Mouse (Mus musculus) lung, adult 2 months (tissue): Measurements from ENCODE around the gene Batf3. TPM values are rescaled to one million over a fixed set of nuclear protein-coding genes. Genes with fewer than 3 reads are reported as not detected.
"Not testable (repeated sequence)": the region's sequence is repeated elsewhere in the genome, so short reads cannot be mapped to it uniquely, and the experiment has no call there.

Experiments used
- DNase-seq: peaks from one replicate; pipeline ENCODE4 v3.0.0; 2022
- H3K4me1 ChIP-seq: fragments of 200-500 bp; 2 replicates; pipeline ENCODE4 v1.6.1; 2011; ENCODE audit warnings: low read length; ENCODE audit not compliant: control insufficient read depth, insufficient read depth
- H3K4me3 ChIP-seq: fragments of 200-500 bp; replicated peaks from 2 replicates; pipeline ENCODE3; 2011; ENCODE audit warnings: low read depth, mild to moderate bottlenecking, control low read depth, low read length; ENCODE audit errors: extremely low read depth
- CTCF ChIP-seq: fragments of 200-500 bp; IDR thresholded peaks from 2 replicates; pipeline ENCODE4 v1.5.1; 2011; ENCODE audit warnings: mild to moderate bottlenecking, low read length, control low read depth; ENCODE audit not compliant: insufficient read depth
- POLR2A ChIP-seq: fragments of 200-500 bp; IDR thresholded peaks from 2 replicates; pipeline ENCODE4 v1.6.1; 2011; ENCODE audit warnings: low read depth, mild to moderate bottlenecking, control low read depth, low read length, borderline replicate concordance; ENCODE audit errors: extremely low read depth
- WGBS: fragments of 180-500 bp; shearing (Covaris S2); methylation state at CpG from one replicate; pipeline ENCODE4 v1.1.7; 2018; 5-methylcytosine and 5-hydroxymethylcytosine counted together
- polyA plus RNA-seq: library from polyadenylated mRNA; depleted of rRNA; stranded (reverse); fragments of >200 nt; gene quantifications from 2 replicates; pipeline ENCODE4 v1.2.3, GENCODE M21; 2012; rRNA removed

Gene Batf3
- polyA plus RNA-seq, 1 experiment, result 5.1 TPM

DNA sequence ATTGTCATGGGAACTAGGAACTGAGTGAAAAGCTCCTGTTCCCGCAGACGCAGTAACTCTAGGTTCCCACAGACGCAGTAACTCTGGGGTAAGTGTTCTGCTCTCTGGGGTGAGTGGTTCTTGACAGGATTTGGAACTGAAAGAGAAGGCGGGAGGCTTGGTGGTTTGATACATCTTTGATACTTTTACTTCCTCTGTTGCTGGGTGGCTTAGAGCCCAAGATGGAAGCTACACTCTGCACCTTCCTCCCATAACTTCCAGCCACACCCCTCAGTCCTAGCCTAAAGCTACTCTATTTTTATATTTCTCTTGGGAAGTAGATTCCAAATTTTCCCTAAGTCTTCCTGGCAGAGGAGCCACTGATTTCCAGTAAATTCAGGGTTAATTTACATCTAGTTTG is 40.8 kb downstream of the Batf3 start:
- DNase-seq, result no peak
- 84% methylated on average over 4 of the region's 4 CpGs for WGBS
- H3K4me3 ChIP-seq, result no peak overlapping the region
- TF ChIP-seq POLR2A (no peak), CTCF (no peak)
- no peaks in the 10 kb centered on the region for H3K4me1 ChIP-seq

GRCm38 (mm10) chr1:191138874-191139495 is 41.3 kb downstream of the Batf3 start:
- 48% methylated on average over 7 of the region's 7 CpGs for WGBS
- H3K4me1 ChIP-seq, result no peaks in the 10 kb centered on the region
- H3K4me3 ChIP-seq, result no peak overlapping the region
- TF ChIP-seq POLR2A (no peak), CTCF (no peak)
- no peak for DNase-seq

DNA sequence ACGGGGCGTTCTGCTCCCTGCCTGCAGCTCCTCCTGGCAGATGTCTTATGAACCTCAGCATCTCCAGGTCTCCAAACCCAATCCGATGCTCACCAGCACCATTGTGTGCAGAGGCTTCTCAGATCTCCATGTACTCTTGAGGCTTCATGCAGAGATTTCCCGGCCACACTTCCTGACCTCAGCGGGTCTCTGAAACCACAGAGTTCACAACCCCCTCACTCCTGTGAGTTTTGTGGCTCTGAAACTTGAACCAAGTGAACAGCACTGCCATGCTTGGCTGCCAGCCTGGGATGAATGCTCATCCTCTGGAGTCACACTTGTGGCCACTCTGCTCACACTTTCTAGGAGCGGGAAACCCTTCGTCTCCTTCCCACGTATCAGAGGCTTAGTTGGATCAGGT is 43.3 kb downstream of the Batf3 start:
- Histone ChIP-seq H3K4me1 (no peaks in the 10 kb centered on the region), H3K4me3 (no peak overlapping the region)
- WGBS, result 67% methylated on average over 8 of the region's 8 CpGs
- TF ChIP-seq CTCF (no peak), POLR2A (no peak)
- no peak for DNase-seq

GRCm38 (mm10) chr1:191149489-191149888 is 51.8 kb downstream of the Batf3 start:
- not testable (repeated sequence) for H3K4me1 ChIP-seq, DNase-seq, H3K4me3 ChIP-seq
- WGBS, result 60% methylated on average over 5 of the region's 5 CpGs

- H3K4me3 ChIP-seq, result no peak overlapping the region
- DNase-seq, result no peak
- H3K4me1 ChIP-seq, result no peaks in the 10 kb centered on the region
- 52% methylated on average over 8 of the region's 8 CpGs for WGBS
- no peak for TF ChIP-seq POLR2A
- TF ChIP-seq CTCF, result no peak
These were observed 53.4 kb downstream of the Batf3 start for GRCm38 (mm10) chr1:191150924-191151605.

GRCm38 (mm10) chr1:191153052-191153451 is 55.4 kb downstream of the Batf3 start:
- WGBS, result 21% methylated on average over 4 of the region's 4 CpGs
- TF ChIP-seq CTCF, result peak; percentile 88
- no peak for TF ChIP-seq POLR2A
- Histone ChIP-seq H3K4me3 (no peak overlapping the region), H3K4me1 (no peaks in the 10 kb centered on the region)
- peak; percentile 53 for DNase-seq

- no peak for DNase-seq
- WGBS, result 19% methylated on average over 3 of the region's 3 CpGs
- Histone ChIP-seq H3K4me1 (no peaks in the 10 kb centered on the region), H3K4me3 (no peak overlapping the region)
- TF ChIP-seq CTCF (no peak), POLR2A (no peak)
These were observed 56.7 kb downstream of the Batf3 start for GRCm38 (mm10) chr1:191154314-191154713.

Other genes with a start within 250 kb of the Batf3 start
- 5.7 and 9.7 TPM in 2 replicates for gene Rps6kc1, start 186.1 kb upstream of the Batf3 start, polyA plus RNA-seq
- gene Angel2, start 172.7 kb upstream of the Batf3 start, polyA plus RNA-seq, result 19.9 and 22.7 TPM in 2 replicates
- gene Vash2, start 118.6 kb upstream of the Batf3 start, polyA plus RNA-seq, result 0.51 and 1.5 TPM in 2 replicates
- 19.9 and 26.1 TPM in 2 replicates for gene Flvcr1, start 71.7 kb upstream of the Batf3 start, polyA plus RNA-seq
- not detected in 2 replicates for gene Spata45, start 61.2 kb upstream of the Batf3 start, polyA plus RNA-seq
- gene Tatdn3, start 34.9 kb upstream of the Batf3 start, polyA plus RNA-seq, result 3.8 and 6.8 TPM in 2 replicates
- 0.38 and 0.49 TPM in 2 replicates for gene Nsl1, start 34.8 kb upstream of the Batf3 start, polyA plus RNA-seq
- gene Fam71a, start 67.0 kb downstream of the Batf3 start, polyA plus RNA-seq, result not detected in 2 replicates
- gene Atf3, start 120.2 kb downstream of the Batf3 start, polyA plus RNA-seq, result 4.8 and 8.6 TPM in 2 replicates
- 164 and 224 TPM in 2 replicates for gene Nenf, start 220.3 kb downstream of the Batf3 start, polyA plus RNA-seq
- 8.0 and 8.4 TPM in 2 replicates for gene Tmem206, start 228.1 kb downstream of the Batf3 start, polyA plus RNA-seq